Mouse (Mus musculus): ENCODE measurements around the gene Tmem114. TPM values are rescaled to one million over a fixed set of nuclear protein-coding genes. Genes with fewer than 3 reads are reported as not detected.

The Tmem114 gene
- polyA plus RNA-seq, 1 experiment from 2014 or later: not detected

DNA sequence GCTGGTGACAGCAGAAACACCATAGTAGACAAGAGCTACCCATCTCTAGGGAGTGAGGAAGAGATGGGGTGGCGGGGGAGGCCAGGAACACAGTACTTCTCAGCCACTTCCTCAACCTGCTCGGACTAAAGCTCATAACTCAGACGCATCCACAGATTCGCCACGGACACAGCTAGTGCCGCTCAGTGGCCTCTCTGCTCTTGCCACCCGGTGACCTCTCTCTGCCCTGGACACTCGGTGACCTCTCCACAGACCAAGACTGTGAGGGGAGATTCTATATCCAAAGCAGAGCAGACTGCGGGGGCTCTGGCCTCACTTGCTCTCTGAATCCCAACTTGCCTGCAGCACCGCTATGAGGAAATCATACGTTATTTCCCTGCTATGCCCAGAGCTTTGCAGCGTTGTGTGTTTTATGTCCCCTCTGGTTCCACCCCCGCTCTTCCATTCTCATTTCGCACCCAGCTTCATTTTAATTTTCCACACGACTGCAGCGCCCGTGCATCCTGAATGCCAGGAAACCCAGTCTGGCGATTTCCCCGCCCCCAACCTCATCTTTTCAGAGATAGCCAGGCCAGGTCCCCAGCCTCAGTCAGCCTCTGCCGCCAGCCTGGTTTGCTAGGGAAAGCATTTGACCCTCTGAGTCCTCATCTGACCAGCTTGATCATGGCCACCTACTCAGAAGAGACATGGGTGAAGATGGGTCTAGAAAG is 7.8 kb downstream of the Tmem114 start:
- Histone ChIP-seq H3K9me3 (replicated peaks; ENCODE audit: control insufficient read depth, low read length) (no peaks in the 10 kb centered on the region), H3K4me1 (ENCODE audit: control insufficient read depth, low read depth, low read length) (no peaks in the 10 kb centered on the region), H3K4me3 (ENCODE audit: low read depth, low read length) (no peak overlapping the region), H3K27me3 (ENCODE audit: control insufficient read depth, insufficient read depth, low read depth, low read length) (no peaks in the 10 kb centered on the region), H3K4me2 (ENCODE audit: low read depth, low read length) (no peak overlapping the region), H3K27ac (ENCODE audit: low read length) (no peak overlapping the region), H3K9ac (ENCODE audit: low read depth, low read length) (no peak overlapping the region), H3K36me3 (ENCODE audit: control insufficient read depth, insufficient read depth) (no peaks in the 10 kb centered on the region)
- ATAC-seq (ENCODE audit: low read depth): no peak
- WGBS (ENCODE audit: insufficient replicate concordance): 46% methylated on average over 20 of the region's 20 CpGs

DNA sequence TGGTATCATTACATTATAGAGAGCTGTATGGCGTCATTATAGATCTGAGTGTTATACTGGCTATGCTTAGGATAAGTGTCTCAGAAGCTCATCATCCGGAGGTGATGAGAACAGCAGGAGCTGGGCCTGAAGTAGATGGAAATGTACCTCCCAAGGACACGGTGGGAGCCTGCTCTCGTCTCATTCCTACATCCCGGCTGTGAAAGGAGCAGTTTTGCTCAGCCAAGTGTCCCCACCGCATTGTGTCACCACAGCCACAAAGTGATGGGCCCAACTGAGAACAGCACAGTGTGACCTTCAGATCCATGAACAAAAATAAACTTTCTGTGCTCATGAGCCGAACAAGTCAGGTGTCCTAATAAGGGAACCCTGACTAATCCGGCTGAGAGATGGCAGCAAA is 8.9 kb downstream of the Tmem114 start:
- no peaks in the 10 kb centered on the region for H3K36me3 ChIP-seq (ENCODE audit: control insufficient read depth, insufficient read depth)
- H3K27ac ChIP-seq (ENCODE audit: low read length): no peak overlapping the region
- no peak for ATAC-seq (ENCODE audit: low read depth)
- no peak overlapping the region for H3K9ac ChIP-seq (ENCODE audit: low read depth, low read length)
- no peak overlapping the region for H3K4me3 ChIP-seq (ENCODE audit: low read depth, low read length)
- H3K27me3 ChIP-seq (ENCODE audit: control insufficient read depth, insufficient read depth, low read depth, low read length): no peaks in the 10 kb centered on the region
- no peaks in the 10 kb centered on the region for H3K4me1 ChIP-seq (ENCODE audit: control insufficient read depth, low read depth, low read length)
- no peaks in the 10 kb centered on the region for H3K9me3 ChIP-seq (replicated peaks; ENCODE audit: control insufficient read depth, low read length)
- 66% methylated on average over 8 of the region's 8 CpGs for WGBS (ENCODE audit: insufficient replicate concordance)
- no peak overlapping the region for H3K4me2 ChIP-seq (ENCODE audit: low read depth, low read length)

- H3K4me1 ChIP-seq (ENCODE audit: control insufficient read depth, low read depth, low read length): no peaks in the 10 kb centered on the region
- ATAC-seq (ENCODE audit: low read depth): no peak
- no peak overlapping the region for H3K9ac ChIP-seq (ENCODE audit: low read depth, low read length)
- no peak overlapping the region for H3K27ac ChIP-seq (ENCODE audit: low read length)
- no peak overlapping the region for H3K4me3 ChIP-seq (ENCODE audit: low read depth, low read length)
- no peaks in the 10 kb centered on the region for H3K9me3 ChIP-seq (replicated peaks; ENCODE audit: control insufficient read depth, low read length)
- H3K36me3 ChIP-seq (ENCODE audit: control insufficient read depth, insufficient read depth): no peaks in the 10 kb centered on the region
- 71% methylated on average over 8 of the region's 8 CpGs for WGBS (ENCODE audit: insufficient replicate concordance)
- H3K27me3 ChIP-seq (ENCODE audit: control insufficient read depth, insufficient read depth, low read depth, low read length): no peaks in the 10 kb centered on the region
- no peak overlapping the region for H3K4me2 ChIP-seq (ENCODE audit: low read depth, low read length)
Measured at GRCm38 (mm10) chr16:8413441-8413840, 11.5 kb downstream of the Tmem114 start.

GRCm38 (mm10) chr16:8412213-8412612 is 12.7 kb downstream of the Tmem114 start:
- Histone ChIP-seq H3K4me3 (ENCODE audit: low read depth, low read length) (no peak overlapping the region), H3K4me2 (ENCODE audit: low read depth, low read length) (no peak overlapping the region), H3K9me3 (replicated peaks; ENCODE audit: control insufficient read depth, low read length) (no peaks in the 10 kb centered on the region), H3K27ac (ENCODE audit: low read length) (no peak overlapping the region), H3K4me1 (ENCODE audit: control insufficient read depth, low read depth, low read length) (no peaks in the 10 kb centered on the region), H3K36me3 (ENCODE audit: control insufficient read depth, insufficient read depth) (no peaks in the 10 kb centered on the region), H3K27me3 (ENCODE audit: control insufficient read depth, insufficient read depth, low read depth, low read length) (no peaks in the 10 kb centered on the region), H3K9ac (ENCODE audit: low read depth, low read length) (no peak overlapping the region)
- WGBS (ENCODE audit: insufficient replicate concordance): 6% methylated on average over 7 of the region's 7 CpGs
- peak; percentile 50; the same call in 1 of the 2 replicates for ATAC-seq (ENCODE audit: low read depth)

- H3K4me2 ChIP-seq (ENCODE audit: low read depth, low read length): no peak overlapping the region
- no peak overlapping the region for H3K9ac ChIP-seq (ENCODE audit: low read depth, low read length)
- H3K36me3 ChIP-seq (ENCODE audit: control insufficient read depth, insufficient read depth): no peaks in the 10 kb centered on the region
- no peaks in the 10 kb centered on the region for H3K27me3 ChIP-seq (ENCODE audit: control insufficient read depth, insufficient read depth, low read depth, low read length)
- no peak overlapping the region for H3K4me3 ChIP-seq (ENCODE audit: low read depth, low read length)
- no peak overlapping the region for H3K27ac ChIP-seq (ENCODE audit: low read length)
- H3K9me3 ChIP-seq (replicated peaks; ENCODE audit: control insufficient read depth, low read length): no peaks in the 10 kb centered on the region
- ATAC-seq (ENCODE audit: low read depth): no peak
- WGBS (ENCODE audit: insufficient replicate concordance): 26% methylated on average over 10 of the region's 10 CpGs
- no peaks in the 10 kb centered on the region; the same call in 1 of the 2 replicates for H3K4me1 ChIP-seq (ENCODE audit: control insufficient read depth, low read depth, low read length)
Measured at GRCm38 (mm10) chr16:8409197-8409596, 15.7 kb downstream of the Tmem114 start.

DNA sequence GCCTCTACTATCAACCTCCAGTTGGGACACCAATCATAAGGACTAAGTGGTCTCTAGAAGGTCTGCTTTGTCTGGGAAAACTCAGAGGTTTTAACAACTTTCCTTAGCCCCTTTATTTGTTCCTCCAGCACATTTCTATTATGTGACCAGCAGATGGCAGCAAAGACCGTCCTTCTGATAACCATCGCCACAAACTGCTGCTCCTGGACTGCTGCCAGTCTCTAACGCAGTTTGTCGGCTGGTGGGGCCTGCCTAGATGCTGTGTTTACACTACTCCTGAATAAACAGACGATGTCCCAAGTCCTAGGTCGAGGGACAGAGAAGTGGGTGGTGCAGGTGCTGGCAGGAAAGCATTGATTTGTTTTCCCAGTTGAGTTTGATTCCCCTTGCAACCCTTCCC is 18.2 kb downstream of the Tmem114 start:
- Histone ChIP-seq H3K27ac (ENCODE audit: low read length) (no peak overlapping the region; the same call in 1 of the 2 replicates), H3K4me2 (ENCODE audit: low read depth, low read length) (no peak overlapping the region), H3K4me1 (ENCODE audit: control insufficient read depth, low read depth, low read length) (no peaks in the 10 kb centered on the region; the same call in 1 of the 2 replicates), H3K36me3 (ENCODE audit: control insufficient read depth, insufficient read depth) (no peaks in the 10 kb centered on the region), H3K27me3 (ENCODE audit: control insufficient read depth, insufficient read depth, low read depth, low read length) (no peaks in the 10 kb centered on the region), H3K4me3 (ENCODE audit: low read depth, low read length) (no peak overlapping the region), H3K9ac (ENCODE audit: low read depth, low read length) (no peak overlapping the region), H3K9me3 (replicated peaks; ENCODE audit: control insufficient read depth, low read length) (no peaks in the 10 kb centered on the region)
- peak; percentile 93 for ATAC-seq (ENCODE audit: low read depth)
- under 1% methylated on average over 6 of the region's 6 CpGs for WGBS (ENCODE audit: insufficient replicate concordance)

GRCm38 (mm10) chr16:8402663-8403062 is 22.3 kb downstream of the Tmem114 start:
- Histone ChIP-seq H3K9me3 (replicated peaks; ENCODE audit: control insufficient read depth, low read length) (no peaks in the 10 kb centered on the region), H3K4me1 (ENCODE audit: control insufficient read depth, low read depth, low read length) (no peaks in the 10 kb centered on the region; the same call in 1 of the 2 replicates)
- ATAC-seq (ENCODE audit: low read depth): no peak

GRCm38 (mm10) chr16:8401171-8401955 is 23.6 kb downstream of the Tmem114 start:
- no peaks in the 10 kb centered on the region for H3K36me3 ChIP-seq (ENCODE audit: control insufficient read depth, insufficient read depth)
- no peaks in the 10 kb centered on the region for H3K4me1 ChIP-seq (ENCODE audit: control insufficient read depth, low read depth, low read length)
- no peak for ATAC-seq (ENCODE audit: low read depth)
- H3K9me3 ChIP-seq (replicated peaks; ENCODE audit: control insufficient read depth, low read length): no peaks in the 10 kb centered on the region
- H3K27ac ChIP-seq (ENCODE audit: low read length): no peak overlapping the region
- H3K4me3 ChIP-seq (ENCODE audit: low read depth, low read length): no peak overlapping the region
- no peaks in the 10 kb centered on the region for H3K27me3 ChIP-seq (ENCODE audit: control insufficient read depth, insufficient read depth, low read depth, low read length)
- H3K9ac ChIP-seq (ENCODE audit: low read depth, low read length): no peak overlapping the region
- H3K4me2 ChIP-seq (ENCODE audit: low read depth, low read length): no peak overlapping the region
- 43% methylated on average over 9 of the region's 9 CpGs for WGBS (ENCODE audit: insufficient replicate concordance)

More at GRCm38 (mm10) chr16:8402663-8403062, 22.3 kb downstream of the Tmem114 start:
- Histone ChIP-seq H3K27me3 (ENCODE audit: control insufficient read depth, insufficient read depth, low read depth, low read length) (no peaks in the 10 kb centered on the region), H3K9ac (ENCODE audit: low read depth, low read length) (no peak overlapping the region), H3K4me2 (ENCODE audit: low read depth, low read length) (no peak overlapping the region), H3K4me3 (ENCODE audit: low read depth, low read length) (no peak overlapping the region), H3K27ac (ENCODE audit: low read length) (no peak overlapping the region), H3K36me3 (ENCODE audit: control insufficient read depth, insufficient read depth) (no peaks in the 10 kb centered on the region)
- whole genome bisulfite sequencing (ENCODE audit: insufficient replicate concordance): 49% methylated on average over 2 of the region's 2 CpGs

DNA sequence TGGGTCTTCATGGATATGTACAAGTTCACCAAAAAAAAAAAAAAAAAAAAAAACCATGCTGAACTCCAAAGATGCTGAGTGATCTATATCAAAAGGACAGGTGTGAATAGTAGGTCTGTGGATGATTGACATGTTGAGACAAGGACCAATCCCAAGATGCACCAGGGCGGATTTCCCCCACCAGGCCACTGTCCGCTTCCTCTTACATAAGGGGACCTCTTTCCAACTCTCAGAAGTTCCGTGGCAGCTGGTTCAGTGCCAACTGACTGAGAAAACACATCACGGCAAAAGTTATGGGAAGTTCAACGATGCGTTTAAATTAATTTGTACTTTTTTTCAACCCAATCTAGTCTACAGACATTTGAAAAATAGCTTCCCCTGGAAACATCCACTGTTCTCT is 25.1 kb downstream of the Tmem114 start:
- no peak overlapping the region for H3K27ac ChIP-seq (ENCODE audit: low read length)
- no peak overlapping the region for H3K9ac ChIP-seq (ENCODE audit: low read depth, low read length)
- WGBS (ENCODE audit: insufficient replicate concordance): 63% methylated on average over 6 of the region's 6 CpGs
- H3K36me3 ChIP-seq (ENCODE audit: control insufficient read depth, insufficient read depth): no peaks in the 10 kb centered on the region
- H3K4me1 ChIP-seq (ENCODE audit: control insufficient read depth, low read depth, low read length): no peaks in the 10 kb centered on the region
- ATAC-seq (ENCODE audit: low read depth): no peak
- no peak overlapping the region for H3K4me2 ChIP-seq (ENCODE audit: low read depth, low read length)
- H3K4me3 ChIP-seq (ENCODE audit: low read depth, low read length): no peak overlapping the region
- no peaks in the 10 kb centered on the region for H3K27me3 ChIP-seq (ENCODE audit: control insufficient read depth, insufficient read depth, low read depth, low read length)
- H3K9me3 ChIP-seq (replicated peaks; ENCODE audit: control insufficient read depth, low read length): no peaks in the 10 kb centered on the region
